Mouse (Mus musculus) urinary bladder, postnatal 25 days (tissue): ENCODE measurements around the gene Pfn1.

ENCODE experiments used
- DNase-seq: peaks from one replicate; pipeline ENCODE4 v3.0.0; 2022; ENCODE audit warnings: low spot score

Pfn1 gene

GRCm38 (mm10) chr11:70674501-70674900 lies 20.1 kb upstream of the Pfn1 start:
- DNase-seq, result no peak

DNA sequence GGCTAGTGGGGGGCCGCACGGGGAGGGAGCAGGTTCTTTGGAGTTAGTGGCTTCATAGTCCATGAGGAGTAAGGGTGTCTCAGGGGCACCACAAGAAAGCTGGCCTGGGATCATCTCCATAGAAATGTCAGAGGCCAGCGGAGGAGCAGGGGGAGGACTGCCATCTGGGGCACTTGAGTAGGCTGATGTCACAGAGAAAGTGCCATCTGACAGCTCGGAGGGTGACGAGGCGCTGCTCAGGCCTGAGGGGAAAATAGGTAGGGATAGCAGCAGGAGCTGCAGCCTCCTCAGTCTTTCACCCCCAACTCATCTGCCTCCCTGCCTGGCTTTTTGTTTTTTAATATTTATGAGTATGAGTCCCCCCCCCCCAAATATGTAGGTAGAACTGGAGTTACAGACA lies 19.6 kb upstream of the Pfn1 start:
- no peak for DNase-seq

- no peak for DNase-seq
Measured at GRCm38 (mm10) chr11:70671333-70672047, 17.0 kb upstream of the Pfn1 start.

DNA sequence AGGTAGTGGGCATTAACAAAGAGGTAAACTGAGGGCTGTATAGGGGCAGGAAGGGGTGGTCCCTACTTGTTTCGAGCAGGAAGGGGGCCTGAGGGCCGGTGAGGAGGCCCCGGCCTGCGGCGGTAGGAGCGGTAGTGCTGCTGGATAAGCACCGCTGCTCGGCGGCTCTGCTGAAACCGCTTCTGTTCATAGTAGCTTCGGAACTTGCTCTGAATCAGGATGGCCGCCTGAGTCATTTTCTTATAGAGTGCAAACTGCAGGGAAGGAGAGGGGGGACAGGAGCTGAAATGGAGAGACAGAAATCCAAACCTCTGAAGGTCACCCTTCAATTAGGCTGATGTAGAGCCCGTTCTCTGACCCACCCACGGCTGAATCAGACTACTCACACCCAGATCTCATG lies 16.0 kb upstream of the Pfn1 start:
- DNase-seq, result no peak

GRCm38 (mm10) chr11:70669582-70670345 lies 15.3 kb upstream of the Pfn1 start:
- DNase-seq, result peak; percentile 66

GRCm38 (mm10) chr11:70668771-70669505 lies 14.5 kb upstream of the Pfn1 start, which contains the start of gene Spag7:
Spag7 (minus strand) TSS chr11:70669416.
- peak; percentile 87 for DNase-seq

GRCm38 (mm10) chr11:70668335-70668770 lies 13.9 kb upstream of the Pfn1 start:
- DNase-seq, result peak; percentile 59

- no peak for DNase-seq
Measured at GRCm38 (mm10) chr11:70667271-70668150, 13.1 kb upstream of the Pfn1 start.

GRCm38 (mm10) chr11:70666687-70667086 lies 12.2 kb upstream of the Pfn1 start:
- DNase-seq, result no peak

DNA sequence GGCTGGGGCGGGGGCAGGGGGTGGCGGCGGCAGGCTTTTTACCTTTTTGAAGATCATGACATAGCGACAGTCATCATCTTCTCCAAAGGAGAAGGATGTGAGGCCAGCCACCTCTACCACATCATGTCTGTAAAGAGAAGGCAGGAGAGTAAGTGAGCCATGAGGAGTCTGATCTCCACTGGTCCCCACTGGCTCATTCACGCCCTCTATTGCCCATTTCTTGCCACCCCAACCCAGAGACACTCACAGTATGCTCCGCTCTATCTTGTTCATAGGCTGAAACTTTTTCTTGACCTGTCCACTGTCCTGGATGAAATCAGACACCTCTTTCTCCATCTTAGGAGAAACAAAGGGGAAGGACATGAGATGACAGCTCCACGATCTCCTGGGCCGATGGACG lies 10.3 kb upstream of the Pfn1 start:
- no peak for DNase-seq

- no peak for DNase-seq
Measured at GRCm38 (mm10) chr11:70663957-70664356, 9.5 kb upstream of the Pfn1 start.

DNA sequence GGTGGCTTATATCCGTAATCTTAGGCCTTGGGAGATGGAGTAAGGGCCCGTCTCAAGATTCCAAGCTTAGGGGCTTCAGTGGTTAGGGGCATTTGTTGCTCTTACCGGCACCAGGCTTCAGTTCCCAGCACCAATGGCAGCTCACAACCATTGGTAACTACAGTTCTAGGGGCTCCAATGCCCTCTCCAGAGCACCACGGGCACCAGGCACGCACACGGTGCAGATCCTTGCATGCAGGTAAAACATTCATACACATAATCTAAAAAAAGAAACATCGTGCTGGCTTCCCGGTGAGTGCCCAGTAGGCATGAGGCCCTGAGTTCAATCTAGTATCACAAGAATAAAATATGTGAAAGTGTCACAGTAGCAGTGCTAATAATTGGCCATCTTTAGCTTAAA lies 8.7 kb upstream of the Pfn1 start:
- DNase-seq, result no peak

GRCm38 (mm10) chr11:70660571-70660970 lies 6.1 kb upstream of the Pfn1 start:
- DNase-seq, result no peak

DNA sequence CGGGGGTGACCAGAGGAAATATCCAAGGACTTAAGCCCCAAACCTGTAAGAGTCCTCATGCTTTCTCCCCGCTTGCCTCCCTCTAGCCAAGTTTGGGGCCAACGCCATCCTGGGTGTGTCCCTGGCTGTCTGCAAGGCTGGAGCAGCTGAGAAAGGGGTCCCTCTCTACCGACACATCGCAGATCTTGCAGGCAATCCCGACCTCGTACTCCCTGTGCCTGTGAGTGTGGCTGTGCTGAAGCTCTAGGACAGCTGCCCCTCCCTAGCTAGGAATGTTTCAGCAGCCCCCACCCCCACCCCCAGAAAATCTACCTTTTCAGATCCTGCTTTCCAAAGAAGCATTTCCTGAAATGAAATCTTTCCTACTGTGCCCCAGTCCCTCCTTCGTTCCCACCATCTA lies 4.5 kb upstream of the Pfn1 start:
- DNase-seq, result no peak

GRCm38 (mm10) chr11:70658521-70658920 lies 4.1 kb upstream of the Pfn1 start:
- no peak for DNase-seq

GRCm38 (mm10) chr11:70657991-70658390 lies 3.5 kb upstream of the Pfn1 start:
- DNase-seq, result no peak

GRCm38 (mm10) chr11:70657573-70657972 lies 3.1 kb upstream of the Pfn1 start:
- no peak for DNase-seq

DNA sequence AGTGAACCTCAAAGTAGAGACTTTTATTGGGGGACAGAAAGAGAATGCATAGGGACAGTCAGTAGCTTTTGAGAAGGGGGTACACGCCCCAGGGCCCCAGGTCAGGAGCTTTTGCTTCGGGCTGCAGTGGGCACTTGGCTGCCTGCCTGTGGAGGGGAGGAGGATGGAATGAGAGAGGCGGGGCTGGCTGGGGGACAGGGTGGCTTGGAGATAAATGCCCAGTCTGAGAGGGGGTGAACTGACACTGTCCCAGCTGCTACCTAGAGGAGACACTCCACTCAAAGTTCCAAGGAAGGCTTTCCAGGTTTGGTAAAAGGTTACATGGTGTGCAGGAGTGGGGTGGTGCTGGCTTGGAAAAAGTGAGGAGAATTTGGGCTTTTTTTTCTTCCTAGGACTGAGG lies 2.5 kb upstream of the Pfn1 start, which contains the start of gene Eno3:
Eno3 (plus strand) TSS at position 239 of the 400 bp plus-strand sequence.
- no peak for DNase-seq

DNA sequence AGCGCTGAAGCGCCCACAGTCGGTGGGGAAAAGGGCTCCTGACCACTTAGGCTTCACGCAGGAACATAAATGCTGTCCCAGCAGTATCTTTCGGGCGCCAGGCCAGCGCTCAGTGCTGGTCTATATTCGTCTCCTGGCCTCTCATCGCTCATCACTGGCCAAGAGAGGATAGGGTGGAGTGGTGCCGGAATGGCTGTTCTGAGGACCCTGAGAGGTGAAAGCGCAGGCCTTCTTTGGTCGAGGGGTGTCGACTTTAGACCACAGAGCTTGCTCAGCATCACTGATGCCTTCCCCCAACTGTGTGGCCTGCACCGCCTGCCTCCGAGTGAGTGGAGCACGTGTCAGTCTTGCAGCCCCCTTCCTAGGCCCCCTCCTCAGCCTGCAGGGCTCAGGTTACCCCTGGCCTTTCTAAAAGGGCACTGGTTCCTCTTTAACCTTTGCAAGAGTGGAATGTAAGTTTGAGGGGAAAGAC lies 2.0 kb upstream of the Pfn1 start:
- DNase-seq, result peak; percentile 53

GRCm38 (mm10) chr11:70655571-70656455 lies 1.4 kb upstream of the Pfn1 start:
- peak; percentile 71 for DNase-seq
